Mouse (Mus musculus): ENCODE measurements at regions not wholly inside any gene's neighbourhood (a gene's known extent, or its start where the extent isn't known, plus 50 kb on each side); places are given as distances from the start of the nearest gene placed in this dataset.

DNA sequence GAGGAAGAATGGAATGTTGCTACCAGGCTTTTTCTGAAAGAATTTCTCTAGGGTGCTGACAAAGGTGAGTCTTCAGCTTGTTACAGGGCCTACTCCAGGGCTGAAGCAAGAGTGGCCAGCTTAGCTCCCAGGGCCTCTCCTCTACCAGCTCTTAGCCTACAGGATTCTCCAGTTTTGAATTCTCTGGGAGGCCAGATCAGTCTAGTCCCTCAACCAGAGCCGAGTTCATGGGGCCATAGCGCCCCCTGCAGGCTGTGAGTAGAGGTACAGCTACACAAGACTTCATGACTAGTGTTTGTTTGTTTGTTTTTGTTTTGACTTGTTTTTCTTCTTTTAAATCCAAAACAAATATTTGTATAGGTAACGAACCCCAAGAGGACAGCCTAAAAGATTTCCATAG, 211.8 kb upstream of the Eef2kmt start:
- no peak for DNase-seq (ENCODE audit: low spot score in 2 of 2)

DNA sequence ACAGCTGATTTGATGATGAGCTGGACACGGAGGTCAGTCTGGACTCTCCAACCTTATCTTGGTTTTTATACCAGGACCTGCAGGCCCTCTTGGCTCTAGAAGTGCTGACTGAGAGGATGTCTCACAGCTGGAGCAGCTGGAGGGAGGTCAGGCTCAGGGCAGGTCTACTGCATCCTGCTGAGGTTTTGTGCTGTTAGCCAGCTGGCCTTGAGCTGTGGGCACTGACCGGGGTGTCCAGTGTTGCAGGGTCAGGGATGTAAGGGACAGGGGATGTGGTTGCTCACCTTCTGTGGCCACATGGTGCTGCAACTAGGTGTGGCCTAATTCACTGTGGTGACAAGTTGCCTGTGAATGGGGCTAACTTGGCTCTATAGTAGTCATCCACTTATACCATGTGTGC, 211.0 kb upstream of the Eef2kmt start:
- DNase-seq (ENCODE audit: low spot score in 2 of 2) = no peak

DNA sequence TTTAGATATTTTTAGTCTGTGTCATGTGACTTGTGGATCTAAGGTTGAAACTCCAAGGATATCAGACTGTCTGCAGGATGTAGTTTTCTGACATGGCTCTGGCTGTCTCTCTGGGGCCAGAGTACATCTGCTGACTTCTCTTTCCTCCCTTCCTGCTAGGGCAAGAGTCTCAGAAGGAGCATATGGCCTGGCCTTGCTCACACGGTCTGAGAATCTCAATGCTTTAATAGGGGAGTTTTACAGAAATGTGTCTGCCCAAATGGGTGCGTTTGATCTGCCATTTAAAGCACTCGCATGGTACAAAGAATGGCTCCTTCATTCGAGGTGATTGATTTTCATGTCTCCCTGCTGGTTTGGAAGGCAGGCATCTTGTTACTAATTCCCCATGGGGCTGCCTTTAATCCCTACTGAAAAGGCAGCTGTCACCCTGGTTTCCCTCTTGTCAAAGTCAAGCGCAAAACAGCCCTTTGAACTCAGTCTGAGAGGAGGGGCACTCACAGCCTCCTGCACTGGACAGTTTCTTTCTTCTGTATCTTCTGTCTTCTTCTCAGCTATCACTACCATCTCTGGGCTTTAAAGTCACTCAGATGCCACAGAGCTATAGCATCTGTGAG, 199.7 kb upstream of the Eef2kmt start:
- no peak for DNase-seq (ENCODE audit: low spot score in 2 of 2)

DNA sequence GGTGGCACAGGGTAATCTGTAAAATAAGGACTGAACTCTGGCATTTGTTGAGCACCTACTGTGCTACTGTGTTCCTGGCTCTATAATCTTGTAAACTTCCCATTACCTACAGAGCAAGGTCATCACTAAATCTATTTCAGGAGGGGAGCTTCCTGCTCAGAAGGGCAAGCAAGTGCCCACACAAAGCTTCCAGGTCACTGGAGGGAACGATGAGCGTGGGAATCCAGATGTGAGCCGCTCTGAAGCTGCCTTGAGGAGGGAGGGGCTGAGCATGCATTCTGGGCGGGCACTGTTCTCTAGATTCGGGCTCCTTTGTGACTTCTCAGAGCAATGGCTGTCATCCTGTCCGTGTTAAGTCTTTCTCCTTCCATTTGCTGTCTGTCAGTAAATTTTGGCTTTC, 198.5 kb upstream of the Eef2kmt start:
- DNase-seq (ENCODE audit: low spot score in 2 of 2) = no peak

DNA sequence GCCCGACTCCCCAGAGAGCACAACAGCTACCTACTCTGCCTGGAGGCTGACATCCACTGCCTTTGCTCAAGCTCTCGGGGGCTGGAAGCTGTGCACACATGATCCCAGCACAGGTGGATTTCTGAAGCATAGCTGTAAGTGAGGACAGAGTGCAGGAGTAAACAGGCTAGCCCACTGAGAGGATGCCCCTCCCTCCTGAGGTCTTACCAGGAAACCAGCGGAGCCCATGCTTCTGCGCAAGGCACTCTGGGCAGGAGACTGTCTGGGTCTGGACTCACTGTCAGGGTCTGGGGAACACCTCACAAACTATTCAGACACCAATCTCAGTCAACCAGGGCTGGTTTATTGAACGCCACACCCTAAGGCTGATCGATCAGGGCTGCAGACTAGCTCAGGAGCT, 197.2 kb upstream of the Eef2kmt start:
- DNase-seq (ENCODE audit: low spot score in 2 of 2) = no peak

DNA sequence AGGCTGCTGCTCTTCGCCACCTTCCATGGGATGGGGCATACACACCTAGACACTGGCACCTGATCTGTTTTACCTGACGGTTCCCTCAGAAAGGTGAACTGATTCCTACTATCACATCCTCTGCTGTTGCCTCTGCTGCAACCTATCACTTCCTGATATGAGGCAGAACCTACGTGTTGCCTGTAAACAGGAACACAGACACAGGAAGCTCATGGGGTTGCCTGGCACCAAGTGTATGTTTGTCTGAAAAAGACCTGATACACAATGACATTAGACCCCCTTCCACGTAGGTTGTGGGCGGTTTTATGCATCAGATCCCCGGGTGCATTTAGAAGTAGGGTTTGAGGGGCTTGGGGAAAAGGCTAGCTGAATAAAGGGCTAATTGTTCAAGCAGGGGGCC, 190.0 kb upstream of the Eef2kmt start:
- no peak for DNase-seq (ENCODE audit: low spot score in 2 of 2)

DNA sequence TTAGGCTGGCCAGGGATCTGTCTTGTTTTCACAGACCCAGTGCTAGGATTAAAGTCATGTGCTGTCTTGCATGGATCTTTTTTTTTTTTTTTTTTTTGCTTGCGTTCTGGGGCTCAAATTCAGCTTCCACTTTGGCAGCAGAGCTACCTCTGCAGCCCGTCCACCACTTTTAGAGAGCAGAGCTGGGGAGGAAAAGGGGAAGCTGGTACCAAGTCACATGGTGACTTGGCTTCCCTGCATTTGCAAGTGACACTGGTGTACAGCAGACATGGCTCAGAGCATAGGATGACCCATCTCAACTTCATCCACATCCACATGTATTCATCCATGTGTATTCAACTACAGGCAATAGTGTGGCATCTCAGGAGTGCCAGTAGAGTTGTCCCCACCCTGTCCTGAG, 189.0 kb upstream of the Eef2kmt start:
- no peak for DNase-seq (ENCODE audit: low spot score in 2 of 2)

DNA sequence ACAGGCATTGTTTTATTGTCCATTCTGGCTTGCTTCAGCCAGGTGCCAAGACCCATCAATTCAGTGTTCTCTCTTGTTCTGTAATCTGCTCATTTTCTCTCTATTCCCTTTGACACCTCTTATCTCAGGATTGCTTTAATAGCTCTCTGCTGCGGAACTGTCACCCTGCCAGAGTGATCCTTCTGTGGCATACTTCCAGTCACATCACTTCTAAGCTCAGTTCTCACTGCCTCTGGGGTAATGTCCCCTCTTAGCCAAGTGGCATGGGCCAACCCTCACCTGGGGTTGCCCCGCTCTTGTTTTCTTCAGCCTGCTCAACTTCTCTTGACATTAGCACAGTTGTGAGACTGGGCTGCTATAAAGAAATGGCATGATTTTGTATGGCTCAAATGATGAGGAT, 183.9 kb upstream of the Eef2kmt start:
- no peak for DNase-seq (ENCODE audit: low spot score in 2 of 2)

DNA sequence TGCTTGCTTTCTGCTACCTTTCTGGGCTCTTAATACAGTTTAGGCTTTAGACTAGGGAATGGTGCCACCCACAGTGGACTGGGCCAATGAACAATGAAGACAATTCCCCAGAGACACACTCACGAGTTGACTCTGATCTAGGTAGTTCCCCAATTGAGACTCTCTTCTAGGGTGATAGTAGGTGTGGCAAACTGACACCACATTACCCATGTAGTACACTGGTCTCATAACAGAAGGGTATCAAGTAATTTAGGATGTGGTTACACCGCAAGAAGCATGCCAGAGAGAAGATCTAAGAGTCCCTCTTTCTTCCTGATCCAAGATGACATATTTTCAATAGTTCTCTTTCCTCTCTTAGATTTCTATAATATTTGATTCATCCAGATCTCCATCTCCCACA, 182.6 kb upstream of the Eef2kmt start:
- DNase-seq (ENCODE audit: low spot score in 2 of 2) = no peak

DNA sequence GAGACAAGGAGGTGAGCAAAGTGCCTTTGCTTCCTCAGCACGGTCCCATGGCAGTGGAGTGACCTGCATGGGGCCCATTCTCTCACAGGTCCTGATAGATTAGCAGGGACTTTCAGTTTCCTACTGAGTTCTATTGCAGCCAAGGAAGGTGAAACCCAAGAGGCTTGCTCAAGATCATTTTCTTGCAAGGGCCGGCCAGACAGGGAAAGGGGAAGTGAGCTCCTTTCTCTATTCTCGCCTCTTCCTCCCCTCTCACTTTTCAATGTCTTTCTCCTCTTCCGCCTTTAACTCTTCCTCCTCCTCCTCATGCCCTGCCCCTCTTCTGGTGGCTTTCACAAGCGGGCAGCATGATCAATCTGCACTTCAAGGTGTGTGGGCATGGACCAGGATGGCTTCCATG, 175.9 kb upstream of the Eef2kmt start:
- DNase-seq (ENCODE audit: low spot score in 2 of 2) = no peak

DNA sequence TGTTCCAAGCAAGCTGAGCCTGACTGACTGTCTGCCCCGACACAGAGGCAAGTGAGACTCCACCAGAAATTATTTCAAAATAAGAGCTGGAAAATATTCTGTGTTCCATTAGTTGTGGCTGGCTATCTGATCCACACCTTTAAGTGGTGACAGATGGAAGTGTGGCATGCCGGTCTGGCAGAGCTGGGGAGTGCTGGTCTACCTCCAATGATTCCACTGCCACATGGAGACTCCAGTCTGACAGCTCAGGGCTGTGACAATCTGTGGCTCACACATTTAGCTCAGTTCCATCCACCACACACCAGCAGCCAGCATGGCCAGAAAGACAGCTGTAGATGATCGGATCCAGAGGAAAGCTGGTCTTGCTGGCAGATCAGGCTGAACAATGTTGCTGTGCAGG, 175.3 kb upstream of the Eef2kmt start:
- no peak for DNase-seq (ENCODE audit: low spot score in 2 of 2)

DNA sequence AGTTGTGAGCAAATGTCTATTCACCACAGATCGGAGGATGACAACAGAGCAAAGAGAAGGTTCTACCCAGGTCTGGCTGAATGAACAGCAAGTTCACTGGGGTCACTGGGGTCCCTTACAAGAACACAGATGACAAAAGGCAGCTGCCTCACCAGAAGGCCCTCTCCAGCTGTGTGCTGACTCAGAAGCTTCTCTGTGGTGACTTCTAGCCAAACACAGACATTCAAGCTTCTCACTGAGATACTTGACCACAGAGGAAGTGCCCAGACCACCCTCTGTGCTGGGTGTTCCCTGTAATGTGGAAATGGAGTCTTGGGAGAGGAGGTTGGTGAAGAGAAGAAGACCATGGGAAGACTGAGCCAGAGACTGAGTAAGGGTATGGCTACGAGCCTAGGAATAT, 173.7 kb upstream of the Eef2kmt start:
- DNase-seq (ENCODE audit: low spot score in 2 of 2) = no peak

DNA sequence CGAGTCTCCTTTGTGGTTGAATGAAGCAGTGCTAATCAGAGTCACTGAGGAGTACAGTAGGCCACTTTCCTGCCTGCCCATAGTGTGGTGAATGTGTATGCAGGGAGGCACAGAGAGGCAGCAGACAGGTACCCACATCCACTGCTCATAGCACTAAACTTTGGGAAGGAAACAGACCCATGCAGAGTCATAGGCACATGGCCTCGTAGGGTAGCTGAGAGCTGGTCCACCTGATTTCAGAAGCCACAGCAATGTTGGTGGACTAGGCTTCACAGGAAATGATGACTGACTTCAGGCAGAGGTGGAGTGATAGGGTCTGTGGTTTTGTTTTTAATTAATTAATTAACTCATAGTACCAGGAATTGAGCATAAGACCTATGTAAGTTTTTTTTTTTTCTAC, 170.1 kb upstream of the Eef2kmt start:
- DNase-seq (ENCODE audit: low spot score in 2 of 2) = no peak

DNA sequence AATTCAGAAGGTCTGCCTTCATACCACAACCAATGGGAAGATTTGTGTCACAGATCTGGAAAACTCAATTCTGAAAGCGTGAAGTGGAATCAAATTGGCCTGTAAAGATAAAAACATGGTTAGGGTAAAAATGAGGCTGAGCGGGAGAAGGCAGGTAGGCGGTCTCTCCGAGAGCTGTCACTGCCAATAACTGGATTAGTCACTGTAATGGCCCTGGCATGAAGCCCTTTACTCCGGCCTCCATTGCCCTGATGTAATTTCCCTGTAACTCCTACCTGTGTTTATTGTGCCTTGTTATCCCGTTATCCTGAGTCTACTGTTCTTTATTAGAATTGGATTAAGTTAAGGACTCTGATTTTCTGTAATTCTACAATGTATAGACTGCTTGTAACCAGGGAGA, 166.3 kb upstream of the Eef2kmt start:
- no peak for DNase-seq (ENCODE audit: low spot score in 2 of 2)

DNA sequence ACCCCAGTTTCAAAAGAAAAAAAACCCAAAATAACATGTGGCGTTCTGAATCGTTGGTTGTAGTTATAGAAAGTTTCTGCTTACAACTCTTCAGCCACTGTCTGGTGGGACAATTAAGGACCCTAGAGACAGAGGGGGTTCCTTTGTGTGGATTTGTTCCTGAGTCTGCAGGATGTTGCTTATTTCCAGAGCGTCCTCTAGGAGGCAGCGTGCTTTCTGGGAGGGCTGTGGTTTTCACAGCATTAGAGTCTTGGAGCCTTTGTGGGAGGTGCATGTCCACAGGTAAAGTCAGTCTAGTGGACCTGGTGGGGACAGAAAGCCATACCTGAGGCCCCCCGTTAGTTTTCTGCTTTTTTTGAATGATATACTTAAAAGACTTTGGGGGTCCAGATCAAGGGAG, 165.8 kb upstream of the Eef2kmt start:
- no peak for DNase-seq (ENCODE audit: low spot score in 2 of 2)

DNA sequence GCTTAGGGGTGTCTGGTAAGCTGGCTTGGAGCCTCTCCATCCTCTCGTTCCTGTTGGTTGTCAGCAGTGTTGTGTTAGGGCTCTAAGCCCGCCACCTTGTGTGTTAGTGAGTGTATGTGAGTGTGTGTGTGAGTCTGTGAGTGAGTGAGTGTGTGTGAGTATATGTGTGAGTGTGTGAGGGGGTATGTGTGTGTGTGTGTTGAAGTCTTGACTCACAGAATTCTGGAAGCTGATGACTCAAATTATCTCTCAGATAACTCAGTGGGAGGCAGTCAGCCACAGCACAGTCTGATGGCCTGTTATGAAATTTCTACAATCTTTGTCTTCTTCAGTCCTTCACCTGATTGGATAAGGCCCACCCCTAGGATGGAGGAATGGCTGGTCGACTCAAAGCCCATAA, 163.7 kb upstream of the Eef2kmt start:
- DNase-seq (ENCODE audit: low spot score in 2 of 2) = no peak

DNA sequence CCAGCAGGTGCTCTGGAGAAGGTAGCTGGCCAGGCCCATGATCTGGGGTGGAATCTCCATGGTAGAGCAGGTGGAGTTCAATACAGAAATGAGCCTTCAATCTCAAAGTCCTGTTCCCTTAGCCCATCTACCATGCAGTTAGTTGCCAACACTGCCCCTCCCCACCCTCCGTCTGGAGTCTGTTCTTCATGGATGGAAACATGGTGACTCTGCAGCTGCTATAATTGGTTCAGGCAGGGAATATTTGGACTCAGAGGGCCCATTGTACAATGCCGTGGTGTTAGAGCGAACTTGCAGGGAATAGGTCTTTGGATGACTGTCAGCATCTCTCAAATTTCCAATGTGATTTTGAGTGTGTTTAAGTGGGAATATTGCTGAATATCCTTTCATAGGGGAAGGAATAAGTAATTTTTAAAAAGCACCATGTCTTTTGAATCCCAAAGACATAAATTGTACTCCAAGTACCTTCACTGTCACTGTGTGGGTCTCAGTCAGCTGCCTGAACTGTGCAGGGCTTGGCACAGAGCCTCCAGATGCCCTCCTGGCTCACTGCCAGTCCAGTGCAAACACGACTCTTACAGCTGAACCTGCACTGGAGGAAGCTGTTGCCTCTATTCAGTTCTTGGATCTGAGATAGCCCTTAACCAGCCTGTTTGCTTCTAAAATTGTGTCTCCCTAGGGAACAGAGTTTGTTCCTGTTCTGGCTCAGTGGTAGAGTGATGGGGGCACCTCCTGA, 162.8 kb upstream of the Eef2kmt start:
- no peak for DNase-seq (ENCODE audit: low spot score in 2 of 2)

DNA sequence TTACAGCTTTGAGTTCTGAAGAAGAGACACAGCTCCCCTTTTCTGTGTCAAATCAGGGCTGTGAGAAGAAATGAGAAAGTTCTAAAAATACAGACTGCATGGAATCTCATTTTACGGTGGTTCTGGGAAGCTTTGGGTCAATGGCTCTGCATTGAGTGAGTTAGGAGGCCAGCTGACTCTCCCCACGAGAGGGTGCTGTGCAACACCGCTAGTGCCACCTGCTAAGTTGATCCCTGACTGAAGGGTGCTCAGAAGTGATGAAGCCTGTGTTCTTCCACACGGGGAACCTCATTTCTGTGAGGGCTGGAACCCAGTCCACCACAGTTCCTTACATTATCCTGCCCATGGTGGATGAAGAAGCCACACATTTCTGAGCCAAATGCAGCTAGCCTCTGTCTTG, 159.5 kb upstream of the Eef2kmt start:
- DNase-seq (ENCODE audit: low spot score in 2 of 2) = no peak

DNA sequence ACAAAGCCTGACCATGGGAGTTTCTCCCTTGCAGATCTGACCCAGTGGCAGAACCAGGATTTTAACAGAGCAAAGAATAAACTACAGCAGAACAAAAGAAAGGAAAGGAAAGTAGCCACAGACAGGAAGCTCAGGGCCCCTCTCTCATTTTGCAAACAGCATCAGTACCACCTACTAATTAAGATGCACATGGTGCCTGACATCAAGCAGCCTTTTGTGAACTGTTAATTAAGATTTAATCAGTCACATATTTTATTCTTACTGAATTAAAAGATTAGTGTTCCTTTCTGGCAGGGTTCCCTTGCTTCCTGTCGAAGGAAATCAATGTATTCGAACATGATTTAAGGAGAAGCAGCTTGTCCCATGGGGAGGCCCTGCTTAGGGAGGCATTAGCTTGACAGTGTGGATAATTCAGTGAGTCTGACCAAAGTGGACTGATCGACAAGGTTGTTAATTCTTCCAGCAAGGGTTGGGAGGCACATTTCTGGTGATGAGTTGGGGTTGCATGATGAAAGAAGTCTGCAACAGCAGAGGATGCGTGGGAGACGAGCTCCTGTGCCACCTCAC, 156.1 kb upstream of the Eef2kmt start:
- DNase-seq (ENCODE audit: low spot score in 2 of 2) = no peak

DNA sequence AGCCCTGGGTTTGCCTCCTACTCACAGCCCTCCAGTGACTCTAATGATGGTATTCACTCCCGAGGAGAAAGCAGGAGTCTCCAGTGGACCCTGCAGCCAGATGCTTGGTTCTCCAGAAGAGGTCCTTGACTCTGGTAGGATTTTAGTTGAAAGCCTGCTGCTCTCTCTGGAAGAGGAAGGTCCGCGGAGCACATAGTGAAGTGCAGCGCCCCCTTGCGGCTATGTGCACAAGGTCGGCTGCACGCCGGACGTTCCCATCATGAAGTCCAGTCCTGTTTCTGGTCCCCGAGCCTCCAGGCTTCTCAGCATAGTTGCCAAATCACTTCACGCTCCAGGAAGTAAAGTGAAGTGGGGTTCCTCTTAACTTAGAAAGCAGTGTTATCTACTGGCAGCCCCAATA, 150.9 kb upstream of the Eef2kmt start:
- peak; percentile 27 to 47 for DNase-seq (ENCODE audit: low spot score in 2 of 2)

DNA sequence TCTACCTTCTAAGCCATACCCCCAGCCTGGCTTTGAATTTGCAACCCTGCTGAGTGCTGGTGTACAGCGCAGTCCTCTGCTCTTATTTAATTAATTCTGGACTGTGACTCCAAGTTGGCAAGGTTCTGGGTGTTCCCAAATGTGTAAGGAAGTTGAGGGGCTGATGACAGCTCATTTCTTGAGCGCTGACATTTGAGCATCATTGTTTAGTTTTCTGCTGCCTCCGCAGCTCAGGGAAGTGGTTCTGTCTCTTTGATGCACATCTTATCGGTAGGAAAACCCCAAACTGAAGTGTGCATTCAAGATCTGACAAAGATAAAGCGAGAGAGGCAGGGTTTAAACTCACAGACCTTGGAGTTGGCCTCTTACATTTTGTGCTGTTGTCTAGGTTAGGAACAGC, 137.6 kb upstream of the Eef2kmt start:
- no peak for DNase-seq (ENCODE audit: low spot score in 2 of 2)

DNA sequence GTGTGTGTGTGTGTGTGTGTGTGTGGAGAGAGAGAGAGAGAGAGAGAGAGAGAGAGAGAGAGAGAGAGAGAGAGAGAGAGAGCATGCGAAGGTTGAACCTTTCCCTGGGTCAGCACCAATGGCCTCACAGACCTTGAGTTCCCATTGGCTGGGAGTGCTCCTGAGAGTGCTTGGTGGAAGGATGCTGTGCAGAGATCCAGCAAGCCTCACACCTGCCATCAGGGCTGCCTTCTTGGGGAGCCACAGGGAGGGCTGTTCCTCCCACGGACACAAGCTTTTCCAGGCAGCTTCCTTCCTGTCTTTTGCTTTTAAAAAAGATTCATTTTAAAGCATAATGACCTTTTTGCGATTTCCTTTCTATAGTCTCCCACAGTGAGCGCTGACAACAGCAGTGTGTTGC, 127.1 kb upstream of the Eef2kmt start:
- DNase-seq (ENCODE audit: low spot score in 2 of 2) = no peak

DNA sequence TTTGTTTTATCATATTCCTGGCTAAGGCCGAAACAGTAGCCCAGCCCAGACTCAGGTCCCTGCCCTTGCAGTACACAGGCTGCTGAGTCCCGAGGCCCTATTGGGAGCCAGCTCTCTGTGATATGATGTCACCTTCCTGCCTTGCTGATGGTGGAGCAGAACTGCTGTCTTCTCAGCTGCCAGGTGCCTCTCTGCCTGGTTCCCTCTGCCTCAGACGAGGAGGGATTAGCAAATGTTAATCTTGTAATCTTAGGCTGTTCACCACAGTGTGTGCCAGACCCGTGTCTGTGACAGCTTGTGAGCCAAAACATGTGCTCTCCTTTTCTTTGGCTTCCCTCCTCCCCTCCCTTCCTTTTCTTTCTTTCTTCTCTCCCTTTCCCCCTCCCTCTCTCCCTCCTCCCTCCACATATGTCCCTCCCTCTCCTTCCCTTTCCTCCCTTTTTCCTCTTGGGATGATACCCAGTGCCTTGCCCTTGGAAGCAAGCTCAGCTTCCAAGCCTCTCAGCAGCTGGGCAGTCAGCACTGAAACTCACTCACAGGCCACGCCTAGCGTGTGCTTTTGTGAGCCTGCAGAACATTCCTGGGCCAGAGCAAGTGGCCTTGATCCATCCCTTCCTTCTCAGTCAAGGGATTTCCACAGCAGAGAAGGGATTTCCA, 126.6 kb upstream of the Eef2kmt start:
- DNase-seq (ENCODE audit: low spot score in 2 of 2) = no peak

Data from urinary bladder, postnatal 36 days (tissue).